Mouse (Mus musculus): ENCODE measurements around the gene Mcm2.

- TF ChIP-seq POLR2A (IDR thresholded peaks at IDR 0.05; ENCODE audit: borderline replicate concordance, extremely low read depth, insufficient read depth, insufficient read length, poor library complexity, severe bottlenecking) (no peak), CTCF (IDR thresholded peaks at IDR 0.05; ENCODE audit: borderline replicate concordance, extremely low read depth, insufficient read depth, insufficient read length) (no peak)
Measured at GRCm38 (mm10) chr6:88847571-88847970, 51.0 kb downstream of the Mcm2 start.

Data from brain, embryonic 14.5 days (tissue).